Mouse (Mus musculus): ENCODE measurements at regions not wholly inside any gene's neighbourhood (a gene's known extent, or its start where the extent isn't known, plus 50 kb on each side); places are given as distances from the start of the nearest gene placed in this dataset.
"Not testable (repeated sequence)": the region's sequence is repeated elsewhere in the genome, so short reads cannot be mapped to it uniquely, and the experiment has no call there.

- ATAC-seq (ENCODE audit: low TSS enrichment), result no peak
Observed at GRCm38 (mm10) chr5:81878563-81878962, 858.6 kb downstream of the Adgrl3 start.

DNA sequence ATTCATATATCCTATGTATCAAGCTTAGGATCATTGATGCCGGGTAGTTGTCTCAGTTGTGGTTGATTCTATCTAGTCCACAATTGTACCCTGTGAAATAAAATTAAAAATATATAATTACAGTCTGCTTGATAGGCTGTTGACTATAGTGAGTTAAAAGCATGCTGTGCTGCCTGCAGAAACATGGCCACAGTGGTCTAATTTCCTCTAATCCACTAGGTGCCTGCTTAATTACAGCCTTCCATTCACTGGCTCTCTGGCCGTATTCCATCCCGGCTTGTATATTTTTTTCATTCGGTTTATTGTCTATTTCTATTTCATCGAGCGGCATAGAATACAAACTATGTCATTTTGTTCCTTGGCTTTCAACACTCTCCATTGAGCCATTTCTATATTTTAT lies 873.4 kb downstream of the Adgrl3 start:
- ATAC-seq (ENCODE audit: low TSS enrichment), result no peak

DNA sequence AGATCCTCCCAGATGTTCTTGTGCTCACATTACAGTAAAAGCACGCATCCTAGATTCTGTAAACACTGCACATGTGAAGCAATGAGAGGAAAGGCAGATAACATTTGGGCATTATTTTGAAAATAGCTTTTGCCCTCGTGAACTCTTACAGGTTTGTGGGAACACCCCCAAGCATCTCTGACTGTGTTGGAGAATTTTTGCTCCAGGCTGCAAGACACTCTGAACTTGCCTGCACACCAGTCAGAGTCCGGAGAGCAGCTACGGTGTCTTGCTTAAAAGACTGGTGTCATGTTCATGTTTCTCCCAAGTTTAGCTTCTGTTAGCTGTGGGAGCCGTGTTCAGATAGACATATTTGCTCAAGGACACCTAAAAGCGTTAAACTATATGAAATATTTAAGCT lies 889.4 kb downstream of the Adgrl3 start:
- no peak for ATAC-seq (ENCODE audit: low TSS enrichment)

DNA sequence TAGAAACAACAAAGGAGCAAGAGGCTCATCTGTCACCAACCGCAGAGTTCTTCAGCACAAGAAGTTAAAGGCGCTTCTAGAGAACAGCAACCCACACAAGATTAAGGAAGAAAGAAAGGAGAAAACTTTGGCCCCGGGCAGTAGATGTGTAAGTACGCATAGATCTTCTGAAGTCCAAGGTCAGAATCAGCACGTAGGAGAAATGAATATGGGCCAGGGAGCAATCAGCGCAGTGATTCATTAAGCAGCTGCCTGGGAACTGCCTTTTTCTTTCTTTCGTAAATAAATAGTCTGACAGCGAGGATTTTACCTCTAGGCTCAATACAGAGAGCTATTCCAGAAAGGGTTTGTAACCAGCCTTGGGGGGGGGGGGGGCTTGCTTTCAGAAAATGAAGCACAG lies 890.0 kb downstream of the Adgrl3 start:
- ATAC-seq (ENCODE audit: low TSS enrichment), result no peak

DNA sequence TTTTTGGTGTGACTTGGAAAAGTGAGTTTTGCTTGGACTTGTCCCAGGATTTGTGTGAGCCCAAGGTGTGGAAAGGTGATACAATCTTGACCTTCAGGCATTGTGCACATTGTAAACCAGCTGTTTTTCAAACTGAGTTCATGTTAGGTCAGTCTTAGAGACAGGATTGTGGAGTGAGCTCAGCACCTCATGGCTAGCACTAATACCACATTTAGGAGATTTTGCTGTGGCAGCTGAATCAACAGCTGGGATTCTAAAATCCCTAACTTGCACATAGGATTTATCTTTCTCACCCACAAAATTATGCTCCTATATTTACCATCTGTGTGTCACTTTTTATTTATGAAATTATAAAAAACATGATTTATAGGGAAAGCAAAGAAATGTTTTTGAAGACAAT lies 896.7 kb downstream of the Adgrl3 start:
- ATAC-seq (ENCODE audit: low TSS enrichment), result no peak

GRCm38 (mm10) chr5:81940798-81941197 lies 920.9 kb downstream of the Adgrl3 start:
- no peak for ATAC-seq (ENCODE audit: low TSS enrichment)

GRCm38 (mm10) chr5:81969685-81970524 lies 950.0 kb downstream of the Adgrl3 start:
- ATAC-seq (ENCODE audit: low TSS enrichment), result peak; percentile 55

- no peak for ATAC-seq (ENCODE audit: low TSS enrichment)
Observed at GRCm38 (mm10) chr5:81970525-81971011, 950.6 kb downstream of the Adgrl3 start.

- ATAC-seq (ENCODE audit: low TSS enrichment), result peak; percentile 94
Observed at GRCm38 (mm10) chr5:81976515-81976914, 956.6 kb downstream of the Adgrl3 start.

DNA sequence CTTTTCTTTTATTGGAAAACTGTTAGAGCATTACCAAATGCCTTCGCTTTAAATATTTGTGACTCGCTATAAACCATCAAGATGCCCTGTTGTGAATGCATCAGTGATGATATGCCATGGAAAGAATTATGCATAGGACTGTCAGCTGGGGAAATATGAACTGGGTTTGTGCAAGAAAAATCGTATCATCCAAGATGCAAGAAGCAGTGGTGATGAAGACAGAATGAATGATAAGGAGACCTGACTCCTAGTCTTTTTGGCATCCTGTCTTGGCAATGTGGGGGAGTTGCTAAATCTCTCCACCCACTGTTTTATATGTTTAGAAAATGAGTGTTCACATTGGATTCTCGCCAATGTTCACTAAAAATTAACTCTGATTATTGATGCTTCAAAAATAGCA lies 963.4 kb downstream of the Adgrl3 start:
- ATAC-seq (ENCODE audit: low TSS enrichment), result no peak

- no peak for ATAC-seq (ENCODE audit: low TSS enrichment)
Observed at GRCm38 (mm10) chr5:81988069-81988468, 968.1 kb downstream of the Adgrl3 start.

DNA sequence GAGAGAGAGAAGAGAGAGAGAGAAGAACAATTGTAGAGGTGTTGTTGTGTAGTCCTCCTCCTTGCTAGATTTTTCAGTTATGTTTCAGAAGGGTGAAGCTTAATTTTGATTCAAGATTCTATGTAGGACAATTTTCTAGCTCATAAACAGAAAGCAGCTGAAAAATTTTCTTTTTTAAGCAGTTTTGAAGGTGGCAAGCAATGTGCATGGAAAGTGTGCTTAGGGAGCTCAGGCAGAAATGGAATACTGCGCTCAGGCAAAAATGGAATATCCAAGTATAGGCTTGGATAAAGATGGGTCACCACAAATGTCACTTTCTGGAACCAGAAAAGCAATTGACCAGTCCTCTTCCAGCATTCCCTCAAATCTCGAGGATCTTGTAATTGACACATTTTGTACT lies 988.0 kb downstream of the Adgrl3 start:
- peak; percentile 95 for ATAC-seq (ENCODE audit: low TSS enrichment)

DNA sequence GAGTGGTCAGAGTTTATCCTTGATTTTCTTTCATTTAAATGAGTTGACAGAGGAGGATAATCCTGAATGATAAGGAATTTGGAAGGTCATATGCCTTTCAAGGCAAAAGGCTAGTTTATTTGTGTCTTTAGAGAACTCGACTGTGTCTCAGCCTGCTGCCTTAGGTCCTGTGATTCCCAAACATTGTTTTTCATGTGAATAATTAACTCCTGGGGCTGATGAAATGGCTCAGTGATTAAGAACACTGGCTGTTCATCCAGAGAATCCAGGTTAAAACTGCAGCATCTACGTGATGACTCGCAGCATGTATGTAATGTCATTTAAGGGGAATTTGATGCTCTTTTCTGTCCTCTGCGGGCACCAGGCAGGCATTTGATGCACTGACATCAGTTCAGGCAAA lies 1004.2 kb downstream of the Adgrl3 start:
- no peak for ATAC-seq (ENCODE audit: low TSS enrichment)

- no peak for ATAC-seq (ENCODE audit: low TSS enrichment)
Observed at GRCm38 (mm10) chr5:82034776-82035175, 1014.8 kb downstream of the Adgrl3 start.

- ATAC-seq (ENCODE audit: low TSS enrichment), result no peak
Observed at GRCm38 (mm10) chr5:82046106-82046505, 1026.2 kb downstream of the Adgrl3 start.

GRCm38 (mm10) chr5:82059108-82059838 lies 1039.3 kb downstream of the Adgrl3 start:
- no peak for ATAC-seq (ENCODE audit: low TSS enrichment)

- ATAC-seq (ENCODE audit: low TSS enrichment), result peak; percentile 89
Observed at GRCm38 (mm10) chr5:82060679-82061078, 1040.7 kb downstream of the Adgrl3 start.

DNA sequence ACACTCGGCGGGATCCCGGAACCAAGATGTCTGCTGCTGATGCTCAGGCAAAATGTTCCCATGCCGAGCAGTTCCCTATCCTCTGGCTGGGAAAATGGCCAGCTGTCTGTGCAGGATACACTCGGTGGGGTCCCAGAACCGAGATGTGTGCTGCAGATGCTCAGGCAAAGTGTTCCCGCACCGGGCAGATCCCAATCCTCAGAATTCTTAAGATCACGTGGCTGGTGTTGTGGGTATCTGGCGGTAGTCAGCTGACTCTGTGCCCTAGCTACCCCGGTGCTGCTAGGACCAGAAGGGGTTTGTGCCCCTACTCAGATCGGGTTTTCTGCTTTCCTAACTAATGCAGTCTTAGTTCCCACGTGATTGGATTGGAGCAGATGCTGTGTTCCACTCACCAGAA lies 1049.3 kb downstream of the Adgrl3 start:
- not testable (repeated sequence) for ATAC-seq (ENCODE audit: low TSS enrichment)

GRCm38 (mm10) chr5:82089401-82089800 lies 1069.5 kb downstream of the Adgrl3 start:
- ATAC-seq (ENCODE audit: low TSS enrichment), result no peak

DNA sequence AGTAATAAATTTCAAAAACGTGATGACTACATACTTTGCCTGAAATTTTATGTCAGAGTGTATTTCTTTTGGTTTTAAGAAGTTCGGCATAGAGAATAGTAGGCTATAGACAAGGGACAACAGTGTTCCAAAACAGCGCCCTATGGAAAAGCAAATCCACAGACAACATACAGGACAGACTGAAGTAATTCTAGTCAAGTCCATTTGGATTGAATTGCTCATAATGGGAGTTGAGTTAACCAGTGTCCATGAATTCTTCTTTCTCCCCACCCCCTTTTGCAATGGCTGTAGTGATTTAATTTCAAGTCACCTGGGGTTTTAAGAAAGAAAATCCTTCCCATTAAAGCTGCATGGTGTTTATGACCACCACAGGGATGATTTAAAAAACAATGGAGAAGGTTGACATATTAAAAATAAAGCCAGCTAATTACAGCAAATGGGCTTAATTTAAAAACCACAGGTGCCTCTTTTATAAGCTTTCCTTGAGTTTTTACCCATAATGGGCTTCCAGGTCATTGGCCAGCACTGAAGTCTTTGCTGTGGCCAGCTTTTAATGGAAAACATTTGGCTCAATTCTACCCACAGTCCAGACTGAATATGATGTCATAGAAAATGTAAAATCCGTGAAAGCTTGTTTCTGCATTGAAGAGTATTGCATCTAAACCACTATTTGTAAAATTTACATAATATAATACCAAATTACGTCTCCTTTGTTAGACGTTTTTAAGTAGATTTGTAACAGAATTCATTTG lies 1083.3 kb downstream of the Adgrl3 start:
- no peak for ATAC-seq (ENCODE audit: low TSS enrichment)

DNA sequence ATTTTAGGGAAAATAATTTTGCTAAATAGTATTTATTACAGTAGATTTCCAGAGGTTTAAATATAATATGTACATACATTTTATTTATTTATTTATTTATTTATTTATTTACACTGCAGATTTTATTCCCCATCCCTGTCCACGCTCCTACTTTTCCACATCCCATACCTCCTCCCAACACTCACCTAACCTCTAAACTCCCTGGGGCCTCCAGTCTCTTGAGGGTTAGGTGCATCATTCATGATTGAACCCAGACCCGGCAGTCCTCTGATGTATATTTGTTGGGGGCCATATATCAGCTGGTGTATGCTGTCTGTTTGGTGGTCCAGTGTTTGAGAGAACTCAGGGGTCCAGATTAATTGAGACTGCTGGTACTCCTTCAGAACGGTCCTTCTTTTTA lies 1083.9 kb downstream of the Adgrl3 start:
- ATAC-seq (ENCODE audit: low TSS enrichment), result no peak

- no peak for ATAC-seq (ENCODE audit: low TSS enrichment)
Observed at GRCm38 (mm10) chr5:82125921-82126459, 1106.1 kb downstream of the Adgrl3 start.
